Mouse (Mus musculus) kidney, adult 2 months (tissue): ENCODE measurements around the gene Ing1. TPM values are rescaled to one million over a fixed set of nuclear protein-coding genes. Genes with fewer than 3 reads are reported as not detected.
A peak's percentile ranks its signal among the peaks of the same experiment; 100 is the strongest.

ENCODE experiments used
- DNase-seq: peaks from one replicate; pipeline ENCODE4 v3.0.0; 2021
- H3K27ac ChIP-seq: fragments of 200-500 bp; 2 replicates; pipeline ENCODE4 v1.5.1; 2012; ENCODE audit warnings: low read depth, low read length, control low read depth, inconsistent platforms; ENCODE audit not compliant: insufficient read depth
- H3K27me3 ChIP-seq: fragments of 200-500 bp; replicated peaks from 2 replicates; pipeline ENCODE4 v1.6.1; 2012; ENCODE audit warnings: mild to moderate bottlenecking, moderate library complexity, low read length, inconsistent platforms; ENCODE audit not compliant: control insufficient read depth, insufficient read depth
- H3K36me3 ChIP-seq: fragments of 200-500 bp; 2 replicates; pipeline ENCODE4 v1.6.1; 2012; ENCODE audit warnings: mild to moderate bottlenecking, moderate library complexity, low read length, inconsistent platforms; ENCODE audit not compliant: control insufficient read depth, insufficient read depth
- H3K4me1 ChIP-seq: fragments of 200-500 bp; 2 replicates; pipeline ENCODE4 v1.6.1; 2011; ENCODE audit warnings: low read length; ENCODE audit not compliant: control insufficient read depth, insufficient read depth
- H3K4me3 ChIP-seq: fragments of 200-500 bp; 2 replicates; pipeline ENCODE4 v1.5.1; 2011; ENCODE audit warnings: mild to moderate bottlenecking, low read depth, low read length, control low read depth; ENCODE audit not compliant: insufficient read depth
- CTCF ChIP-seq: fragments of 200-500 bp; conservative IDR thresholded peaks from 2 replicates; pipeline ENCODE4 v1.5.1; 2011; ENCODE audit warnings: low read depth, mild to moderate bottlenecking, control low read depth, low read length, moderate library complexity, mixed read lengths; ENCODE audit not compliant: insufficient read depth, insufficient read length
- POLR2A ChIP-seq: fragments of 200-500 bp; IDR thresholded peaks from one replicate; pipeline ENCODE4 v1.6.1; 2011; ENCODE audit warnings: low read depth, low read length, control low read depth
- WGBS: fragments of 180-500 bp; shearing (Covaris S2); methylation state at CpG from one replicate; pipeline ENCODE4 v1.1.7; 2018; 5-methylcytosine and 5-hydroxymethylcytosine counted together
- polyA plus RNA-seq: library from polyadenylated mRNA; depleted of rRNA; stranded (reverse); fragments of >200 nt; gene quantifications from 2 replicates; pipeline ENCODE4 v1.2.3, GENCODE M21; 2012

Ing1 gene
- polyA plus RNA-seq, 1 experiment: 16.3 TPM

DNA sequence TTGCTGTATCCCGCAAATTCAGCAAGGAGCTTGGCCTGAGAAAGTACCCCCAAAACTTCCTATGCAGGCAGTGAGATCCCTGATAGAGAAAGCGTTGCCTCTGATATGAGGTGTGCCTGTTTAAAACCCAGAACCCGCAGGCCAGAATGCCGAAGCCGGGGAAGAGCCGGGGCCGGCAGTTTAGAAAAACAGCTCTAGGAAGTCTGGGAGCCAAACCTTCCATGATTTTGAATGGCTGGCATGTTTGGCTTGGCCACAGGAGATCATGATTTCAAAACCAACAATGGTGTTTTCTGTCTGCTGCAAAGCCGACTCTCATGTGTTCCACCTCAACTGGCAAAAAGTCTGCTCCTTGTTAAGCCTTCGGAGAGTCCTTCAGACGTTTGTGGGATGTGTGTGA, 3.0 kb upstream of the Ing1 start:
- 87% methylated on average over 10 of the region's 10 CpGs for WGBS
- DNase-seq: no peak
- H3K27me3 ChIP-seq: no peaks in the 10 kb centered on the region
- peaks cover 4% of the 10 kb centered on the region; the same call in 1 of the 2 replicates for H3K4me1 ChIP-seq
- no peak overlapping the region for H3K27ac ChIP-seq
- no peak overlapping the region for H3K4me3 ChIP-seq
- TF ChIP-seq POLR2A: no peak
- no peak for TF ChIP-seq CTCF
- H3K36me3 ChIP-seq: no peaks in the 10 kb centered on the region

DNA sequence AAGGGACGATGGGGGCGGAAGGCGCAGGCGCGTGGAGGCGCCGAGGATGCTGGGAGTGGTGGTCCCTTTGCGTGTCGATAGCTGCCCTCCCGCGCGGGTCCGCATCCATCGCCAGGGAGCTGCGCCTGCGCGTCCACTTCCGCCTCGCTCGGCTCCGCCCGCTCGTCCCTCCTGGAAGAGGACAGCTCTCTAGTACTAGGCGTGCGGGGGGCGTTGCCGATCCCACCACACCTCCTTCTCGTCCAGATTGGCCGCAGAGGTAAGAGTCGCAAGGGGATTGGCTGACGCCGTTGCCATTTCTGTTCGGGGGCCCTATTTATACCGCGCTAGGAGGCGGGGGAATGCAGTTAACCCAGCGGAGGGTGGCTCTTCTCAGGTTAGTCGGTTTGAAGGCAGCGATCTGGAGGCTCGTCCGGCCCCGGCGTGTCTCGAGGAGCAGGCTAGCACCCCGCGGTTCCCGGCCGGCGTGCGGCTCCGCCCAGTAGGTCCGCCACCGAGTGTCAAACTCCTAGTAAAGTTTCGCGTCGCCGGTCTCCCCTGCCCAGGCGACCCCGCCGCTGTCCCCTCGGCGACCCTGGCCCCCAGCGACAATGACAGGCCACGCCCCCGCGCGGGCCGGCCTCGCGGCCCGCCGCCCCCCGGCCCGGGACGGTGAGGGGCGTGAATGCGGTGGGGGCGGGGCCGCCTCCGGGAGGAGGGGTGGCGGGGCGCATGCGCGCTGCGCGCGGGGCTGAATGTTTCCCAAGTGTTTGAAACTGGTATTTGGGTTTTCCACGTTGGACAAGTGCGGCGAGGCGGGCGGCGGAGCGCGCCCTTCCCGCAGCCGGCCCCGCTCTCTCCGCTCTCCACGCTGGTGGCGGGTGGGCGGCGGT, 585 bp downstream of the Ing1 start:
- H3K27ac ChIP-seq: peak overlapping the region; percentile 86
- H3K36me3 ChIP-seq: no peaks in the 10 kb centered on the region
- no peaks in the 10 kb centered on the region for H3K27me3 ChIP-seq
- H3K4me1 ChIP-seq: no peaks in the 10 kb centered on the region; the same call in 1 of the 2 replicates
- peak overlapping the region; percentile 98 for H3K4me3 ChIP-seq
- WGBS: under 1% methylated on average over 103 of the region's 103 CpGs
- TF ChIP-seq POLR2A (peak; percentile 97), CTCF (no peak)
- peak; percentile 100 for DNase-seq

DNA sequence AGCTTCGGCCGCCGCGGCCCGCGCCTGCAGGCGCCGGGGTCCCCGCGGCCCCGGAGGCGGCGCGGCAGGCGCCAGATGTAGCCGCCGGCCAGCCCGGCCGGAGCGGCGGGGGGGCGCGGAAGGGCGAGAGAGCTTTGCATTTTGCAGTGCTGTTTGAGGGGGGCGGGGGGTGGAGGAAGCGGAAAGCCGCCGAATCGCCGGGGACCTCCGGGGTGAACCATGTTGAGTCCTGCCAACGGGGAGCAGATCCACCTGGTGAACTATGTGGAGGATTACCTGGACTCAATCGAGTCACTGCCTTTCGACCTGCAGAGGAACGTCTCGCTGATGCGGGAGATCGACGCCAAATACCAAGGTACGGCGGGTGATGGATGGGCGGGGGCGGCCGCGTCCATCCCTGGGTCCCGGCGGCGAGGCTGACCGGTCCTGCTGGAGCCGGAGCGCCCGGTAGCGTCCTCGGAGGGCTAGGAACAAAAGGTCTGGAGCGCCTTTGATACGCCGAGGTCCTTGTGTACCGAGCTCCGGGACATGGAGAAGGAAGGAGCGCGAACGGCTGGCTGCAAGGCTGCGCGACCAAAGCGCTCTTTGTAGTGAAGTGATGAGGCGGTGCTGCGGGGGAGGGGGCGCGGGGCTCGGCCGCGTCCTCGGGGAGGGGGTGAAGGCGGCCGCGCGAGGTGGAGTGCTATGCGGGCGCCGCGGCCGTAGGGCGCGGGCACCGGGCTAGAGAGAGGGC, 1.5 kb downstream of the Ing1 start:
- TF ChIP-seq POLR2A: no peak
- no peak for TF ChIP-seq CTCF
- DNase-seq: peak; percentile 43

DNA sequence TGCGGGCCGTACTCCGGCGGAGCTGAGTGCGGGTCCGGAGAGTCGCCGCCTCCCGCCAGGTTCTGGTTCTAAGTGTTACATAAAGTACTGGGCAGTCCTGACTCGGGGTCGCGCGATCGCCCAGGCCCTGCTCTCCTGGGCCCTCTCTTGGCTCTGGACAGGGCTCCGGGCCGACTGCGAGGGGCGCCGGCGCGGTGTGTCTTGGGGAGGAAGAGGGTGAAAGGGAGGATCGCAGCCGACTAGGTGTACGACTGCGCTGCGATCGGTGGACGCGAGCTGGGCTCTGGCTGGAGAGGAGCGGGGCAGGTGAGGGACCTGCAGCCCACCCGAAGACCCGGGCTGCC, 2.0 kb downstream of the Ing1 start:
- no peaks in the 10 kb centered on the region for H3K36me3 ChIP-seq
- under 1% methylated on average over 31 of the region's 32 CpGs for WGBS
- DNase-seq: no peak
- TF ChIP-seq CTCF (no peak), POLR2A (no peak)
- H3K27ac ChIP-seq: peak overlapping the region; percentile 96
- peak overlapping the region; percentile 98 for H3K4me3 ChIP-seq
- H3K4me1 ChIP-seq: no peaks in the 10 kb centered on the region; the same call in 1 of the 2 replicates
- no peaks in the 10 kb centered on the region for H3K27me3 ChIP-seq

More for the DNA sequence above, 1.5 kb downstream of the Ing1 start:
- Histone ChIP-seq H3K36me3 (no peaks in the 10 kb centered on the region), H3K27me3 (no peaks in the 10 kb centered on the region), H3K4me1 (no peaks in the 10 kb centered on the region; the same call in 1 of the 2 replicates), H3K4me3 (peak overlapping the region; percentile 98), H3K27ac (peak overlapping the region; percentile 96)
- under 1% methylated on average over 85 of the region's 85 CpGs for WGBS

DNA sequence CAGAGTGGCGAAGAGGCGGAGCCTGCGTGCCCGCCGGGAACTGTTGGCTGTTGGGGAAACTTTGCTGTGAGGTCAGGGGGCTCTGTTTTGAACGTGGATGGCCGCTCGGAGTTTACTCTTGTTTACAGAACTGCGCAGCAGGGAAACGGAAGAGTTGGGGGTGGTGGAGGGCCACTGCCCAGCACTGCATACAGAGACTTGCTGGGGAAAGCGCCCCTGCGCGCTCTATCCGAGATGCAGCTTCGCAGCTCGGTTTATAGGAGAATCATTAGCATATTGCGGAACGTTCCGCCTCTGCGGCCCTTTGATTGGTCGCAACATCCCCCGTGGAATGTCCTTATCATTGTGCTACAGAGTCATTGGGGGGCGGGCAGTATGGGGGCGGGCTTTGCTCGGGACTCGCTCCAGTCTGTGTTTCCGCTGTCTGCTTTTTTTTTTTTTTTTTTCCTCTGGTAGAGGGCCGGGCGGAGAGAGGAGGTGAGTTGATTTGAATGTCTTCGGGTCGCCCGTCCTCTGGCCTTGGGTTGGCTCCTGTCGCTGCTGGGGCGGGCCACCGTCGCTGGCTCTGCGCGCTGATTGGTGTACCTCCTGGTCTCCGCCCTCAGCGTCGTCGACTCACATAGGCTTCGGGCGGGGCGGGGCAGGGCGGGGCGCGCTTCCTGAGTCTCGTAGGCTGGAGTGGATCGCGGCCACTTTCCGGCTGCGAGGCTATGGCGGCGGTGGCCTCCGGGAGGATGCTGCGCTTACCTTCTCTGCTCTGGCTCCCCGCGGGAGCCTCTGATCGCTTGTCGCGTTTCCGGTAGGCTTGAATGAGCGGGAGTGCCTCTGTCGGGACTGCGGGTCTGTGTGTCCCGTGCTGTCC, 2.6 kb downstream of the Ing1 start:
- WGBS: under 1% methylated on average over 67 of the region's 67 CpGs
- Histone ChIP-seq H3K36me3 (no peaks in the 10 kb centered on the region), H3K27ac (peak overlapping the region; percentile 96), H3K4me3 (peak overlapping the region; percentile 98), H3K27me3 (no peaks in the 10 kb centered on the region), H3K4me1 (no peaks in the 10 kb centered on the region; the same call in 1 of the 2 replicates)
- peak; percentile 100 for TF ChIP-seq POLR2A
- no peak for TF ChIP-seq CTCF
- peak; percentile 99 for DNase-seq

DNA sequence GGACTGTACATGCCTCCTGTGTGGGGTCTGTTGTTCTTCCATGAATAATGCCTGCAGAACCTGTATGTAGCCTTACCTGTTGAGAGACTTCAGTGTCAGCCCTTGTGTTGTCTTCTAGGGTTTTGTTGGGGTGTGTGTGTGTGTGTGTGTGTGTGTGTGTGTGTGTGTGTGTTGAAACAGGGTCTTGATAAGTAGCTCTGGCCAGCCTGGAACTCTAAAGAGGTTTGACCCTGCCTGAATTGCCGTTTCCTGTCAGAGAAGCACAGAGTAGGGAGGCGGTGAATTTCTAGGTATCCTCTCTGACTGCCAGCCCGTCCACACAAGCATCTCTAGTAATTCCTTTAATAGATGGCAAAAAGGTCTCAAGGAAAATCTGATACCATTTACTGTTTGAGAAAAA, 4.1 kb downstream of the Ing1 start:
- Histone ChIP-seq H3K36me3 (no peaks in the 10 kb centered on the region), H3K27ac (no peak overlapping the region), H3K4me1 (peaks cover 2% of the 10 kb centered on the region; the same call in 1 of the 2 replicates), H3K27me3 (no peaks in the 10 kb centered on the region), H3K4me3 (no peak overlapping the region)
- WGBS: 49% methylated on average over 3 of the region's 3 CpGs
- TF ChIP-seq CTCF (no peak), POLR2A (no peak)
- DNase-seq: no peak
